Mouse (Mus musculus): ENCODE measurements at regions not wholly inside any gene's neighbourhood (a gene's known extent, or its start where the extent isn't known, plus 50 kb on each side); places are given as distances from the start of the nearest gene placed in this dataset.

DNA sequence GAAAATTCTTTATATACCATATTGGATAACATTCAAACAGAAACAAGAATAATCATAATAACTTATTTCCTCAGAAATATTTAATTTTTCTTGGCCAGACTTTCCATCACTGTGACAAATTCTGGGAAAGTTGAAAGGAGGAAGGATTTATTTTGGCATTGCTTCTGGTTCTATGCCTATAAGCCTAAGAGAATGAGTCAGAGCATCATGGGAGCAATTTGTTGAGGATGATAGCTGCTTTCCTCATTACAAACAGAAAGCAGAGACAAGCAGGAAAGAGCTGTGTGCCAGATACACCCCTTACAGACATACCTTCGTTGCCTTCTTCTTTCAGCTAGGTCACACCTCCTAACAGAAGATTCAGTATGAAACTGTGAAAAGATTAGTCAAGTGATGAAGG, 115.3 kb downstream of the Rgs21 start:
- no peak overlapping the region for H3K4me3 ChIP-seq
- no peak overlapping the region for H3K27ac ChIP-seq
- DNase-seq: no peak
- TF ChIP-seq CTCF (IDR thresholded peaks at IDR 0.05): no peak
- intact Hi-C loops (cut with DNase I): no loop called here

- no peak overlapping the region for H3K27ac ChIP-seq
- TF ChIP-seq CTCF (IDR thresholded peaks at IDR 0.05): no peak
- intact Hi-C loops (cut with DNase I): no loop called here
- no peak overlapping the region for H3K4me3 ChIP-seq
- no peak for DNase-seq
Measured at GRCm38 (mm10) chr1:144451731-144452130, 115.7 kb downstream of the Rgs21 start.

DNA sequence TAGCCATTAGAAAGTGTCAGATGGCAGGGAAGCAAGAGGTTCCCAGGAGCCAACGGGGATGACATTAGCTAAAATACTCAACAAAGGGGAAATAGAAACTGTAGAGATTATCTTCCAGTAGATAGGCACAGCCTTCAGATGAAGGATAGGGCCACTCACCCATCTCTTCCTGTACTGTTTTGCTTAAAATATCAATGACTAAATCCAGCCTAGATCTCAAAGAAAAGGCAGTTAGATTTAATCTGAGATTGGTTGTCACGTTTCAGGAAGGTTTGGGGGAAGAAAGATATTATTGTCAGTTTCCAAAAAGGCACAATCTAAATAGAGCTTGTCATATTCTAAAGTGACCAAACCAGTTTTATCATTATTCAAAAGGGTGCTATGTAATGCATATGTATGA, 130.8 kb downstream of the Rgs21 start:
- no peak for DNase-seq
- no peak for TF ChIP-seq CTCF (IDR thresholded peaks at IDR 0.05)
- intact Hi-C loops (cut with DNase I): loop anchor here (2.0 kb wide), 1 partner anchor 50 kb away; no protein-coding TSS in a partner anchor
- Histone ChIP-seq H3K4me3 (no peak overlapping the region), H3K27ac (no peak overlapping the region)

- TF ChIP-seq CTCF (IDR thresholded peaks at IDR 0.05): no peak
- intact Hi-C loops (cut with DNase I): no loop called here
- no peak for DNase-seq
- Histone ChIP-seq H3K27ac (no peak overlapping the region), H3K4me3 (no peak overlapping the region)
Measured at GRCm38 (mm10) chr1:144432816-144433215, 134.7 kb downstream of the Rgs21 start.

- Histone ChIP-seq H3K4me3 (no peak overlapping the region), H3K27ac (no peak overlapping the region)
- intact Hi-C loops (cut with DNase I): no loop called here
- DNase-seq: no peak
- peak; percentile 48 for TF ChIP-seq CTCF (IDR thresholded peaks at IDR 0.05)
Measured at GRCm38 (mm10) chr1:144431535-144432276, 135.8 kb downstream of the Rgs21 start.

DNA sequence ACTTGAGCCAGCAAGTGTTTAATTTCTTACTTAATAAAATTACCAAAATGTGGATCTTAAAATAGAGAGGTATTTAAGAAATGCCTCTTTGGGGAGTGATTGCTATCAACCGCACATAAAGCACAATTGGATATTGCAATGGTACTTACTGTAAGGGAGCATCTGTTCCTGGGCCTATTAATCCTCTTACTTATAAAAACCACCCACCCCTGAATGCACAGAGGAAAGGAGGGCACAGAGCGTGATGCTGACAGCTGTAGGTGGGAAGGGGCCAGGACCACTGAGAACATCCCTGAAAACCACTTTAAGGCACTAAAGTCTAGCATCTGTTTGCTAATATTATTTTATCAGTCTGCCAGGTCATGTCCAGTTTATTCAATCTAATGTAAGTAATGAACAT, 146.1 kb downstream of the Rgs21 start:
- intact Hi-C loops (cut with DNase I): no loop called here
- DNase-seq: no peak
- Histone ChIP-seq H3K27ac (no peak overlapping the region), H3K4me3 (no peak overlapping the region)
- TF ChIP-seq CTCF (IDR thresholded peaks at IDR 0.05): no peak

GRCm38 (mm10) chr1:144406387-144407383, 157.6 kb upstream of the Rgs1 start:
- intact Hi-C loops (cut with DNase I): no loop called here
- H3K27ac ChIP-seq: no peak overlapping the region
- no peak overlapping the region for H3K4me3 ChIP-seq
- TF ChIP-seq CTCF (IDR thresholded peaks at IDR 0.05): peak; percentile 90
- DNase-seq: peak; percentile 66

- intact Hi-C loops (cut with DNase I): no loop called here
- no peak overlapping the region for H3K27ac ChIP-seq
- no peak overlapping the region for H3K4me3 ChIP-seq
- DNase-seq: no peak
- no peak for TF ChIP-seq CTCF (IDR thresholded peaks at IDR 0.05)
Measured at GRCm38 (mm10) chr1:144405724-144406123, 156.7 kb upstream of the Rgs1 start.

DNA sequence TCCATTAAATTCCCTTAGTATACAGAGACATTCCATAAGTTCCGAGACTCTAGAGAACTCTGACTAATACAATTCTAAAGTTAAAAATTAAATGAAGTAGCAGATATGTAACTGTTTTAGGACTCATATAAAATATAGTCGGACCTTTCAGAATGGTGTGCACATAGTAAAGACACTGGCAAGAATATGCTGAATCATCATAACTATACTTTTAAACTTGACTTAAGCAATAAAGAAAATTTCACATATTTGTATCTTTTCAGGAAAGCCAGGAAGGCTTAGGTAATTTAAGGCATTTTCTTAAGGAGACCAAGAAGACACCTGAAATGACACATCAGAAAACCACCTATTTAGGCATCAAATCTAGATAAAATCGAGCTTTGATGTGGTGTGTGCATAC, 156.0 kb upstream of the Rgs1 start:
- Histone ChIP-seq H3K27ac (no peak overlapping the region), H3K4me3 (no peak overlapping the region)
- TF ChIP-seq CTCF (IDR thresholded peaks at IDR 0.05): no peak
- intact Hi-C loops (cut with DNase I): no loop called here
- no peak for DNase-seq

DNA sequence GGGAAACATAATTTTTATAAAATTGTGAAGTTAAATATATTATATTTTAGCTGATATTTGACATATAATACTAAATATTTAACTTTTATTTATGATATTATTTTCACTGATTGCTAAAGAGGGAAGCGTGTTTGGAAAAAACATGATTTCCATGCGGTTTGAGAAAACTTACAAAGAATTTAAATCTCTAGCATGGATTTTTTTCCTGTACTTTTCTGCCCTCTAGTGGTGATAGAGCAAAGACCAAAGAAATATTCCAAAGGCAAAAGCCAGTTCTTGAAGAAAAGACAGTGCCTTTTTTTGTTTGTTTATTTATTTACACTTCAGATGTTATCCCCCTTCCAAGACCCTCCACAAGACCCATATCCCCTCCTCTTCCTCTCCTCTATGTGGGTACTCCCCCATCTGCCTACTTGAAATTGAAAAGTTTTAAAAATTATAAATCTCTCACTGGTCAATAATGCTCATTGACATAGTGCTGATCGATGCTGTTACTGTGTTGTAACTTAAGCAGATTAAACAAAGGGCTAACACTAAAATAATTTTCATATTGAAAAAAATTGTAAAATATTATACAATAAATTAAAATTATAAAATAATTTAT, 131.1 kb upstream of the Rgs1 start:
- TF ChIP-seq CTCF (IDR thresholded peaks at IDR 0.05): peak; percentile 66
- Histone ChIP-seq H3K4me3 (no peak overlapping the region), H3K27ac (no peak overlapping the region)
- intact Hi-C loops (cut with DNase I): loop anchor here (5.0 kb wide), 2 partner anchors 178 to 578 kb away; no protein-coding TSS in a partner anchor
- DNase-seq: no peak

DNA sequence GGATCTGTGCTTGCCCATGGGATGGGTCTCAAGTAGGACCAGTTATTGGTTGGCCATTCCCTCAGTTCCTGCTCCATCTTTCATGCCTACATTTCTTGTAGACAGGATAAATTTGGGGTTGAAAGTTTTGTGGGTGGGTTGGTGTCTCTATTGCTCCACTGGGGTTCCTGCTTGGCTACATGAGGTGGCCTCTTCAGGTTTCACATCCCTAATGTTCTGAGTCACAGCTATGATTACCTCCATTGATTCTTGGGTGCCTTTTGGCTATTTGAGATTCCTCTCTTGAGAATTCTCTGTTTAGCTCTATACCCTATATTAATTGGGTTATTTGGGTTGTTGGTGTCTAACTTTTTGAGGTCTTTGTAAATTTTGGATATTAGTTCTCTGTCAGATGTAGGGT, 125.1 kb upstream of the Rgs1 start:
- DNase-seq: no peak

DNA sequence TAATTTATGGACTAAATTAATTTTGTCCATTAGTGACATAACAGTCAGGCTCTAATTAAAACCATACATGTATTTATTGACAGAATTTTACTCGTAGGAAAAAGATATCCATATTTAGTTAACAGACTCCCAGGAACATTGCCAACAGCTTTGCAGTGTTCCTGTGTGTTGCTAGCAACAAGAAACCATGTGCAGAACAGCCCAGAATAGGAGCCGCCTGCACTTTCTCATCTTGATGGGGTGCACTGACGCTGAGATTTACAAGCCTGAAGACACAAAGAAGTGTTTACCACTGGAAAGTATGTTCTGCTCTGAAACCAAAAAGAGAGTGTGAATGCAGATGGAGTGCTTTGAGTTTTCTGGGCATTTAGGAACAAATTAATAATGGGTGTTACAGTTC, 118.5 kb upstream of the Rgs1 start:
- no peak for DNase-seq
- H3K27ac ChIP-seq: no peak overlapping the region
- intact Hi-C loops (cut with DNase I): no loop called here
- no peak for TF ChIP-seq CTCF (IDR thresholded peaks at IDR 0.05)
- no peak overlapping the region for H3K4me3 ChIP-seq

More for the DNA sequence above, 125.1 kb upstream of the Rgs1 start:
- no peak overlapping the region for H3K27ac ChIP-seq
- no peak overlapping the region for H3K4me3 ChIP-seq
- TF ChIP-seq CTCF (IDR thresholded peaks at IDR 0.05): no peak
- intact Hi-C loops (cut with DNase I): no loop called here

Measured in gastrocnemius, adult 2 months (tissue).